Mouse (Mus musculus): ENCODE results near the gene Dnajb5.

- no peak for TF ChIP-seq TAL1 (IDR thresholded peaks at IDR 0.05; ENCODE audit: low read length)
- TF ChIP-seq GATA1 (IDR thresholded peaks at IDR 0.05; ENCODE audit: low read length) = no peak
These were observed 9.8 kb downstream of the Dnajb5 start for GRCm38 (mm10) chr4:42959382-42959781.

Measured in erythroblast, embryonic 14.5 days (primary cell).